Mouse (Mus musculus) liver, embryonic 14.5 days (tissue): ENCODE data around the gene Gtf3a.

Experiments used
- CTCF ChIP-seq: IDR thresholded peaks from 2 replicates; pipeline ENCODE4 v1.5.1; 2016; ENCODE audit warnings: antibody characterized with exemption, low read depth, control low read depth
- EP300 ChIP-seq: IDR thresholded peaks from 2 replicates; pipeline ENCODE4 v1.6.1; 2016; ENCODE audit warnings: antibody characterized with exemption, low read depth

DNA sequence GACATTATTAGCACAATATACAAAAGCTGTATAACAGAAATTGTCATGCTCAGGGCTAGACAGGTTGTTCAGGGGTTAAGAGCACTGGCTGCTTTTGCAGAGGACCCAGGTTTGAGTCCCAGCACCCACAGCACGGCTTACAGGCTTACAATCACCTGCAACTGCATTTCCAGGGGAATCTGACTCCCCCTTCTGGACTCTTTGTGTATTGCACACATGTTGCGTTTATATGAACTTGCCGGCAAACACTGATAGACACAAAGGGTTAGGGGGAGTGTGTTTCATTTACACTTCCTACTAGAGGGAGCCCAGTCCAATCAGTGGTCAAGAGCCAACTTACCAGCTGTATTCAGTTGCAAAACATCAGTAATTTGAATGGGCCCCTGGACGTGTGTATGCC lies 52.9 kb downstream of the Gtf3a start:
- TF ChIP-seq CTCF = peak; percentile 54
- TF ChIP-seq EP300 = no peak
